Mouse (Mus musculus): ENCODE data around the gene Sema4c. TPM values are rescaled to one million over a fixed set of nuclear protein-coding genes. Genes with fewer than 3 reads are reported as not detected.

Gene Sema4c
- 16.6 TPM for polyA plus RNA-seq (2012; fragmentation: generic; extraction: Trizol)
- long read RNA-seq, experiment 1: 0 reads
- long read RNA-seq, experiment 2, transcript Sema4c-203 (15 exons, 3,779 nt): major isoform, 6 of 19 reads
- long read RNA-seq, experiment 2, partial matches to known transcripts: 0 of 19 reads
- long read RNA-seq, experiment 2, other reads (novel, unspliced or antisense): 9 of 19 reads

- peak within 1 kb of the TSS; percentile 68 for H3K4me3 ChIP-seq (ENCODE audit: insufficient read depth, poor library complexity, severe bottlenecking)
- no peaks in the 10 kb centered on the region for H3K27me3 ChIP-seq (ENCODE audit: control insufficient read depth, insufficient read depth, insufficient read length)
- peak within 1 kb of the TSS; percentile 96 for H3ac ChIP-seq (ENCODE audit: control insufficient read depth, insufficient read length, low read depth)
- peaks cover 18% of the 10 kb centered on the region for H3K36me3 ChIP-seq (ENCODE audit: control insufficient read depth, insufficient read depth)
- peaks cover 38% of the 10 kb centered on the region for H3K79me2 ChIP-seq (ENCODE audit: control insufficient read depth, insufficient read depth)
- H3K79me3 ChIP-seq (ENCODE audit: low read depth): peaks cover 22% of the 10 kb centered on the region
- no peak for TF ChIP-seq FOSL1 (IDR thresholded peaks at IDR 0.05; ENCODE audit: insufficient read depth, low read length, poor library complexity, severe bottlenecking)
- TF ChIP-seq MYOD1 (IDR thresholded peaks at IDR 0.05; ENCODE audit: control insufficient read depth, insufficient read length, low read depth): no peak
- no peak for TF ChIP-seq USF1 (IDR thresholded peaks at IDR 0.05; ENCODE audit: low read depth)
- TF ChIP-seq MAX (IDR thresholded peaks at IDR 0.05): no peak
- no peak for TF ChIP-seq MYOG (IDR thresholded peaks at IDR 0.05; ENCODE audit: control insufficient read depth, extremely low read depth, insufficient read length)
- no peak for TF ChIP-seq CTCF (IDR thresholded peaks at IDR 0.05; ENCODE audit: control insufficient read depth, insufficient read depth, insufficient read length)
- no peak for TF ChIP-seq CEBPB (IDR thresholded peaks at IDR 0.05; ENCODE audit: low read depth)
Observed at GRCm38 (mm10) chr1:36558031-36558993, at the start of gene Sema4c. TSS of gene Sema4c (minus strand) at chr1:36558349.

DNA sequence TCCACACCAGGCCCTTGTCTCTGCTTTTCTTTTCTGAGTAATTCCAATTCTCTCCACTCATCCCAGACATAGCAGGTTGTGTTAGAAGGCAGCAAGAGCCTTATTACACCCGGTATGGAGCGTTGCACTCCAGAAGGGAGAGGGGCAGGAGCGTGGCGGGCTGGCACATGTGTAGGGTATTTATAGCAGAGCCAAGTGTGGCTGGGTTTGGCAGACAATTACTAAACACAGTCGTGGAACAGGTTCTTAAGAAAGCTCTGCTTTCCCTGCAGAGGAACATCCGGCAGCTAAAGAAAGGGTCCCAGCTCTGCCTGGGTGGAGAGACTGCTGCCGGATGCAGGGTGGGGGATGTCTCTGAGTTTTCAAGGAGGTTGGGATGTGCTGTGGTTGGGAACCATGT lies 48.8 kb upstream of the Sema4c start:
- no peaks in the 10 kb centered on the region for H3K27me3 ChIP-seq (ENCODE audit: control insufficient read depth, insufficient read depth, insufficient read length)
- no peak overlapping the region for H3ac ChIP-seq (ENCODE audit: control insufficient read depth, insufficient read length, low read depth)
- no peaks in the 10 kb centered on the region for H3K79me2 ChIP-seq (ENCODE audit: control insufficient read depth, insufficient read depth)
- no peak overlapping the region for H3K4me3 ChIP-seq (ENCODE audit: insufficient read depth, poor library complexity, severe bottlenecking)
- H3K36me3 ChIP-seq (ENCODE audit: control insufficient read depth, insufficient read depth): no peaks in the 10 kb centered on the region
- no peaks in the 10 kb centered on the region for H3K79me3 ChIP-seq (ENCODE audit: low read depth)
- no peak for TF ChIP-seq CTCF (IDR thresholded peaks at IDR 0.05; ENCODE audit: control insufficient read depth, insufficient read depth, insufficient read length)
- TF ChIP-seq MYOD1 (IDR thresholded peaks at IDR 0.05; ENCODE audit: control insufficient read depth, insufficient read length, low read depth): no peak
- TF ChIP-seq MAX (IDR thresholded peaks at IDR 0.05): no peak

DNA sequence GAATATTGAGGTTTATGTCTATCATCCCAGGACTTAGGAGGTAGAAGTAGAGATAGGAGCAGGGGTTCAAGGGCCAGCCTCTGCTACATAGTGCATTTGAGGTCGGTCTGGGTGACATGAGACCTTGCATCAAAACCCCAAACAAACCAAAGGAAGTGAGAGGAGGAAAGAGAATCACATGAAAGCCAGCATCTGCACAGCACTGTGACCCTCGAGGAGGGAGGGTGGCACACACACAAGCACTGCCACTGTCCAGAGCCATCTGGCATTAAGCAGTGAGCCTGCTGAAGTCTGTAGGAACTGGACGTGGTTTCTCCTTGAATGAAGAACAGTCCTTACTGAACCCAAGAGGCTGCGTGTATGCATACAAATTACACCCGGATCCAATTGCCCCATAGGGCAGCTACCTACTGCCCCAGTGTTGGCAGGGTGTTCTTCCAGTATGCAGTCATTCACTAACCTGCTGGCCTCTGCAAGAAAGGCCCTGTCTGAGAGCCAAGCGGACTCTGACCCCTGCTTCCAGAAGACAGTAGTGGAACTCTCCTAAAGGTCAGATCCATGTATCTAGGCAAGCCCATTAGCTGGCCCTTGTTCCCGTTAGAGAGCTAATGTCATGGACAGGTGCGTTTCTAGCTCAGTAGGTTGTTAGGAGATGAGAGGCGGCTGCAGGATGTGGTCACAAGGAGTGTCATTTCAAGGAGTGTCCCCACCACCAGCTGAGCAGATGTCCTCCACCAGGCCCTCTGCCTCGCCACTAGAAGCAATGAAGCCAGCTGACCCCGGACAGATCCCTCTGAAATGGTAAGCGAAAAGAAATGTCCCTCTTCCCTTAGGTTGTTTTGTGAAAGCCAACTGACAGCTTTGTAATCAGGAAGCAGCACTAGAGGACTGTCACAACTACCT lies 46.4 kb upstream of the Sema4c start:
- no peak overlapping the region for H3ac ChIP-seq (ENCODE audit: control insufficient read depth, insufficient read length, low read depth)
- no peak overlapping the region for H3K4me3 ChIP-seq (ENCODE audit: insufficient read depth, poor library complexity, severe bottlenecking)
- H3K27me3 ChIP-seq (ENCODE audit: control insufficient read depth, insufficient read depth, insufficient read length): no peaks in the 10 kb centered on the region
- H3K79me2 ChIP-seq (ENCODE audit: control insufficient read depth, insufficient read depth): no peaks in the 10 kb centered on the region
- no peaks in the 10 kb centered on the region for H3K36me3 ChIP-seq (ENCODE audit: control insufficient read depth, insufficient read depth)
- TF ChIP-seq MYOG (IDR thresholded peaks at IDR 0.05; ENCODE audit: control insufficient read depth, extremely low read depth, insufficient read length) (no peak), CTCF (IDR thresholded peaks at IDR 0.05; ENCODE audit: control insufficient read depth, insufficient read depth, insufficient read length) (no peak), FOSL1 (IDR thresholded peaks at IDR 0.05; ENCODE audit: insufficient read depth, low read length, poor library complexity, severe bottlenecking) (no peak), CEBPB (IDR thresholded peaks at IDR 0.05; ENCODE audit: low read depth) (no peak), MAX (IDR thresholded peaks at IDR 0.05) (no peak), USF1 (IDR thresholded peaks at IDR 0.05; ENCODE audit: low read depth) (no peak), MYOD1 (IDR thresholded peaks at IDR 0.05; ENCODE audit: control insufficient read depth, insufficient read length, low read depth) (no peak)
- H3K79me3 ChIP-seq (ENCODE audit: low read depth): no peaks in the 10 kb centered on the region

DNA sequence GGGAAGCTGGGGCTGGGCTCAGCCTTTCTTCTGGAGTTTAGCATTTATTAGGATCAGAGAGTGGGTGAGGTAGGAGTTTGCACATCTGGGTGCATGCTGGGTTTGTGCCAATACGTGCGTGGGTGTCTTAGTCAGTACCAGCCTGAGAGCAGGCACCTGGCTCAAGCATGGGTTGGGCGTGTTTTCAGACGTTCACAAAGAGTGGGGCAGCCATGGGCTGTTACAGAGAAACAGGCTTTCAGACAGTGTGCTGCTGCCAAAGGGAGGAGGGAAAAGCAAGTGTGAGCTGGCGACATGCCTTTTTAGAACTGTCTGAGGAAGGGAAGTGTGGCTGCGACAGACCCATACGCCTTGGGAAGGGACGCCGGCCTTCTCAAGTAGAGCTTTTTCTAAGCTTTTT lies 45.2 kb upstream of the Sema4c start:
- H3K36me3 ChIP-seq (ENCODE audit: control insufficient read depth, insufficient read depth): no peaks in the 10 kb centered on the region
- TF ChIP-seq MYOG (IDR thresholded peaks at IDR 0.05; ENCODE audit: control insufficient read depth, extremely low read depth, insufficient read length) (no peak), USF1 (IDR thresholded peaks at IDR 0.05; ENCODE audit: low read depth) (no peak), FOSL1 (IDR thresholded peaks at IDR 0.05; ENCODE audit: insufficient read depth, low read length, poor library complexity, severe bottlenecking) (no peak), MAX (IDR thresholded peaks at IDR 0.05) (no peak), CTCF (IDR thresholded peaks at IDR 0.05; ENCODE audit: control insufficient read depth, insufficient read depth, insufficient read length) (no peak), MYOD1 (IDR thresholded peaks at IDR 0.05; ENCODE audit: control insufficient read depth, insufficient read length, low read depth) (no peak), CEBPB (IDR thresholded peaks at IDR 0.05; ENCODE audit: low read depth) (no peak)

GRCm38 (mm10) chr1:36602271-36602670 lies 44.1 kb upstream of the Sema4c start:
- Histone ChIP-seq H3ac (ENCODE audit: control insufficient read depth, insufficient read length, low read depth) (no peak overlapping the region), H3K27me3 (ENCODE audit: control insufficient read depth, insufficient read depth, insufficient read length) (no peaks in the 10 kb centered on the region), H3K4me3 (ENCODE audit: insufficient read depth, poor library complexity, severe bottlenecking) (no peak overlapping the region), H3K79me3 (ENCODE audit: low read depth) (no peaks in the 10 kb centered on the region), H3K79me2 (ENCODE audit: control insufficient read depth, insufficient read depth) (no peaks in the 10 kb centered on the region), H3K36me3 (ENCODE audit: control insufficient read depth, insufficient read depth) (no peaks in the 10 kb centered on the region)
- no peak for TF ChIP-seq MYOG (IDR thresholded peaks at IDR 0.05; ENCODE audit: control insufficient read depth, extremely low read depth, insufficient read length)
- TF ChIP-seq CEBPB (IDR thresholded peaks at IDR 0.05; ENCODE audit: low read depth): no peak
- TF ChIP-seq FOSL1 (IDR thresholded peaks at IDR 0.05; ENCODE audit: insufficient read depth, low read length, poor library complexity, severe bottlenecking): no peak
- no peak for TF ChIP-seq MYOD1 (IDR thresholded peaks at IDR 0.05; ENCODE audit: control insufficient read depth, insufficient read length, low read depth)
- TF ChIP-seq CTCF (IDR thresholded peaks at IDR 0.05; ENCODE audit: control insufficient read depth, insufficient read depth, insufficient read length): no peak
- TF ChIP-seq MAX (IDR thresholded peaks at IDR 0.05): no peak
- TF ChIP-seq USF1 (IDR thresholded peaks at IDR 0.05; ENCODE audit: low read depth): no peak

More for the DNA sequence above, 45.2 kb upstream of the Sema4c start:
- Histone ChIP-seq H3K79me3 (ENCODE audit: low read depth) (no peaks in the 10 kb centered on the region), H3K79me2 (ENCODE audit: control insufficient read depth, insufficient read depth) (no peaks in the 10 kb centered on the region), H3K27me3 (ENCODE audit: control insufficient read depth, insufficient read depth, insufficient read length) (no peaks in the 10 kb centered on the region), H3ac (ENCODE audit: control insufficient read depth, insufficient read length, low read depth) (no peak overlapping the region), H3K4me3 (ENCODE audit: insufficient read depth, poor library complexity, severe bottlenecking) (no peak overlapping the region)
